Mouse (Mus musculus) heart, postnatal 10 days (tissue): ENCODE measurements at regions not wholly inside any gene's neighbourhood (a gene's known extent, or its start where the extent isn't known, plus 50 kb on each side); places are given as distances from the start of the nearest gene placed in this dataset.
A peak's percentile ranks its signal among the peaks of the same experiment; 100 is the strongest.

Experiments
- DNase-seq, 2 experiments: peaks; one replicate each; pipeline ENCODE4 v3.0.0; 2021
- intact Hi-C: fragments of 180-260 bp; cut with DNase I; formaldehyde crosslinking; loops from one replicate; pipeline ENCODE4 v1.15.1; 2025

- peak; percentile 60 to 64 for DNase-seq
- intact Hi-C loops, result loop anchor here (5.0 kb wide), 4 partner anchors 42 to 157 kb away; partner anchors contain the start of gene Tle3
Measured at GRCm38 (mm10) chr9:61214943-61215342, 157.2 kb upstream of the Tle3 start.

DNA sequence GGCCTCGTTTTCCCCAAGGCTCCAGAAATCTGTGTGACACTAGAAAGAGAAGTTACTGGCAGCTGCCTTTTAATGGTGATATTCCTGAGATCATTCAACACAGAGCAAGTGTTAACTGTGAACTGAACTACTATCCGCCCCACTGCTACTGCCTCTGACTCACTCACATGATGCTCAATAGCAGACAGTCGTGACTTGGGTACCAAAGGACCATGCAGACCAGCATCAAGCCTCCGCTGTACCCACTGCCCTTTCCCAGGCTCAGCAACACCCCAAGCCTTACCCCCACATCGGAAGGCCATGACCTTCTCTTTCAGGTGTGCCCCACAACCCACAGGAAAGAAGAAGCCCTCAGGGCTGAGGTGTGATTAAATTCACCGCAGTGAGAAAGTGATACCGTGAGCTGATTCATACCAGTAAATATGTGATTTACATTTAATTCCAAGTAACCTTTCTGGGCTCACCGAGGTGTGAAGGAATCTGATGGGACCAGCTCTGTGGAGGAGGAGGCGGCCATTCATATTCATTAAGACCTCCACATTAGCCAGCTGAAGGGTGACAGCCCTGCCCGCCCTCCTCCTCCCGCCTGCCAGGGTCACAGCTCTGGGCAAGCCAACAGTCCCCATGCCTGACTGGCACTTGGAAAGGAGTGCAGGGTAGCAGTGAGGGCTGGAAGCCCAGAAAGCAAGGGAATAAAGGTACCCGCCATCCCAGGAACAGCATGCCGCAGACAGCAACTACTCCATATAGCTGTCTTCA is 156.0 kb upstream of the Tle3 start:
- intact Hi-C loops, result loop anchor here (5.0 kb wide), 4 partner anchors 41 to 156 kb away; partner anchors contain the start of gene Tle3
- no peak for DNase-seq

DNA sequence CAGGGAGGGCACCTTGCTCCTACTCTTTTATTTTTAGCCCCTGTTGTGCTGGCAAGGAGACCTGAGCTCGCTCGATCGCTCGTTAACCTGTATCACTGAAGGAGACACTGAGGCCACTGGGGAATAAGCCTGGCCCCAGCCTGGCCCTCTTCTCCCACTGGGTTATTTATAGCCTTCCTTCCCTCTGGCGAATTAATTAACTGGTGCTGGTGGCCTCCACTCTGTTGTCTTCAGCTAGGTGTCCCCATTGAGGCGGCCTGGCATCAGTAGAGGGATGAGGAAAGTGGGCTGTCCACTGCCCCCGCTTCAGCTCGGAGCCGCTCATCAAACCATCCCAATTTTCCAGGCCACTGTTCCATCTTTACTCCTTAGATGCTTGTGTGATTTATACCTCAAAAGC is 152.1 kb upstream of the Tle3 start:
- intact Hi-C loops, result no loop called here
- DNase-seq, result peak; percentile 21 to 33

- DNase-seq, result no peak
- intact Hi-C loops, result loop anchor here (1.0 kb wide), 1 partner anchor 36 kb away; no protein-coding TSS in a partner anchor
Measured at GRCm38 (mm10) chr9:61222212-61223003, 149.8 kb upstream of the Tle3 start.

DNA sequence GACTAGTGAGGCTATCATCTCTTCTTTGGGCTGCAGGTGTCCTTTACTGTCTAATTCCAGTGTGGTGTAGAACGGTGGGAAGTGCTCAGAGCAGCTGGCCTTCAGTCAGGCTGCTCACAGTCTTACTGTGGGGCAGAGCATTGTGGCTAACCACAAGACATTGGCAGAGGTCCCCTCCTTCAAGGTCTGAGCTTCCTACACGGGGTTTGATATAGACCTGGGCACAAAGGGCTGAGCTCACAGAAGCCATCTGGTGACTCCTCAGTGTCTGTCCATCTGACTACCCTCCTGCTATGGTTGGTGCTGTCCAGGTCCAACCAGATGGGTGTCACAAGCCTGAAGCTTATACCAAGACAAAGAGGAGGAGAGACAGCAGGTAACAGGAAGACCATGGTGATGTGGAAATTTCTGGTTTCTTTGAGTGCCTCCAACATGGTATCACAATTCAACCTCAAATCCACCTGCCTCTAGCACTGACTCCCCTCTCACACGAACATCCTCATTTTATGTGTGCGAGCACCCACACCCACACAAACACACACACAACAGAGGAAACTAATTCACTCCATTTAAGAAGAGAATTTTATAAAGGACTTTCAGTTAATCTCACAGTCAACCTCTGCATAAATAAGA is 147.0 kb upstream of the Tle3 start:
- intact Hi-C loops, result no loop called here

DNA sequence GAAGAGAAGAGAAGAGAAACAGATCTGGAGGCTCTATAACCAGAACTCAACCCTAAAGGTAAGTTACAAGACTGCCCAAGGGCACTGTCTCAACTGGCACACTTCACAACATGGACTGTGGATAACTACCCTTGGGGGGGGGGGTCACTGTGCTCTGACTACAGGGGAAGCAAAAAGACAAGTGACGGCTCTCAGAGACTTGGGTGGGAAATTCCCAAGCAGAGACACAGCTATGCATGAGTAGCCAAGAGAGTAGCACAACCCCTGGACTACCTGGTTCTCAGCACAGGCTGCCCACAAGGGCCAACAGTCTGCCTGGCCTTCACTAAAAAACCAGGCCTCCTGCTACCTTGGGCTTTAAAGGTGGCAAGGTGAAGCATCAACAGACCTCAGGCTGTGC is 146.3 kb upstream of the Tle3 start:
- intact Hi-C loops, result no loop called here

More for the DNA sequence above, 147.0 kb upstream of the Tle3 start:
- no peak for DNase-seq

DNA sequence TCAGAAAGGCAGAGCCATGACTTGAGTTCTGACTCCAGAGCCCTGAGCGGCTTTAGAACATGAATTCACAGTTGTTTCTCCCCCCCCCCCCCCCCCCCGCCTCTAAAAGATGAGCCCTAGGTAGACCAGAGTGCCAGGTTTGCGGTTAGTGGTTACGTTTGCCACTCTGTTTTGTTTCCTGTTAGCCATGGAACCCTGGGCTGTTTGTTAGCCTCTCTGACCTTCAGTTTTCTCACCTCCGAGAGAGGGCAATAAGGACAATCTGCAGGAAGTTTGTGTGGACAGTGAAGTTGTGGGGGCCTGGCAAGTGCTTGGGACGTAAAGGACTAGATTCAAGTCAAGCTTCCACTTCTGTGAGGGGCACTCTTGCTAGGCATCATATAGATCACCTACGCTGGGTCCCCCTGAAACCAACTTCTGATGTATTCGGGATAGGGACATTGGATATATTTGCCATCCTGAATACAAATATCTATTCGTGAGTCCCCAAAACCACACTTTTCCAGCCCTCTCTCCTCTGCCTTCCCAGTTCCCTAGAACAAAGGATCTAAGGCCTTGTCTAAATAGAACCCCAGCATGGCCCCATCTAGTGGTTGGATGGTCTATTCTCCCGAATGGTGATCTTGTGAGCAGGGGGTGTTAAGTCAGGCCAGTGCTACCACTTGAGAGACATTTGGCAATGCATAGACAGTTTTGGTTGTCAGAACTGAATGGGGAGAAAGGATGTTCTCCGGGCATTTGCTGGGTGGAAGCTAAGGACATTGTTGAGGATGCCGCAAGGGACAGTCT is 145.4 kb upstream of the Tle3 start:
- peak; percentile 21 to 27 for DNase-seq
- intact Hi-C loops, result no loop called here

More for the DNA sequence above, 146.3 kb upstream of the Tle3 start:
- no peak for DNase-seq

DNA sequence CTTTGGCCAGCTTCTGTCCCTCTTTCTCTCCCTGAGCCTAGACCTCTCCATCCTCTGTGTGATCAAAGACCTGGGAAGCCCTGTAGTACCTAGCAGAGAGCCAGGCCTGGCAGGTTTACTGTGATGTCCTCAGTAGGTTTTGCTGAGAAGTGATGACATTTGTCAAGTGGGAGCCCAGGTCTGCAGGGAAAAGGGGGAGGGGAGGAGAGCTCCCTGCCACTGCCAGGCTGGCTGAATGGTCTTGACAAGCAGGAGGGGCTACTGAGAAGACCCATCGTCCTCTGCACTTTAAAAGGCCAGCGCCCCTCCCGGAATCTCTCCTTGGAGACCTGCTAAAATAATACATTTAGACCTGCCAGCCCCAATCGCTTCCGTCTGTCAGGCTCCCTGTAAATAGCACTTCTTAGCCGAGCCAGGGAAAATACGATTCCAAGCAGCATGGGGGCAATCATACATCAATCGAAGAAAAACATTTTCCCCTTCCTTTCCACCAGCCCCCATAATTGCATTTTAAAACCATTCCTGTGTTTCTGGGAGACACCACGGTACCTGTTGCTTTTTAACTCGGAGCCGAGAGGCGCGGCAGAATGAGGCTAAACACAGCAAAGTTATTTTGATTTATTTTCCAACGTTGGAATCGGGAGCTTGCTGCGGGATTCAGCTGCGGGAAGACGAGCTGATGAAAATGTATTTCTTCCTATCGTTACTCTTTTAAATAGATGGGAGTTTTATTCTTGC is 144.5 kb upstream of the Tle3 start:
- DNase-seq, result no peak
- intact Hi-C loops, result no loop called here

GRCm38 (mm10) chr9:61228230-61228631 is 143.9 kb upstream of the Tle3 start:
- intact Hi-C loops, result no loop called here
- DNase-seq, result no peak

- DNase-seq, result peak in 1 of 2 experiments; percentile 15
- intact Hi-C loops, result no loop called here
Measured at GRCm38 (mm10) chr9:61230306-61230705, 141.9 kb upstream of the Tle3 start.

GRCm38 (mm10) chr9:61232630-61233029 is 139.5 kb upstream of the Tle3 start:
- intact Hi-C loops, result no loop called here
- no peak for DNase-seq

- intact Hi-C loops, result no loop called here
- no peak for DNase-seq
Measured at GRCm38 (mm10) chr9:61233251-61233650, 138.9 kb upstream of the Tle3 start.

GRCm38 (mm10) chr9:61235653-61236610 is 136.2 kb upstream of the Tle3 start:
- intact Hi-C loops, result no loop called here
- DNase-seq, result no peak

DNA sequence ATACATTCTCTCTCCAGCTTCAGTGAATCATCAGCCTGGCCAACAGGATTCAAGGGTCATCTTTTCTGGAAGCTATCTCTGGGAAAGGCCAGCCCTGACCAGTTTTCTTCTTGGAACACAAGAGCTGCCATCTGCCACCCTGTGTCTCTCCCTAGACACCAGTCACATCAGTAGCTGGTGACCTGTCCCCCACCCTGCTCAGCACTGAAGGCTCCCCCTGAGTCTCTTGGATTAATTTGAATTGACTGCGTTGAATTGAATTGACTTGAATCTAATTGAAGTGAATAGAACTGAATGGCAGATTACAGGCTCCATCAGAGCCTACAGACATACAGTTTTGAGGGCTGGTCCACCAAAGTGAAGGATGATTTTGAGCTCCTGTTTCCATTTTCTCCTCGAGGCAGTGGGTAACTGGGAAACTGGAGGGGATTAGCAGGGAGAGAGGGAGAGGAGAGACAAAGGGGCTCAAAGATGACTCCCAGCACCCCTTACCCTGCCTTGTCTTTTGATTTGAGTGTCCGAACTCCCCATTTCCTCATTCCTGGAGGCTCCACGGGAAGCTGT is 133.4 kb upstream of the Tle3 start:
- no peak for DNase-seq
- intact Hi-C loops, result no loop called here

DNA sequence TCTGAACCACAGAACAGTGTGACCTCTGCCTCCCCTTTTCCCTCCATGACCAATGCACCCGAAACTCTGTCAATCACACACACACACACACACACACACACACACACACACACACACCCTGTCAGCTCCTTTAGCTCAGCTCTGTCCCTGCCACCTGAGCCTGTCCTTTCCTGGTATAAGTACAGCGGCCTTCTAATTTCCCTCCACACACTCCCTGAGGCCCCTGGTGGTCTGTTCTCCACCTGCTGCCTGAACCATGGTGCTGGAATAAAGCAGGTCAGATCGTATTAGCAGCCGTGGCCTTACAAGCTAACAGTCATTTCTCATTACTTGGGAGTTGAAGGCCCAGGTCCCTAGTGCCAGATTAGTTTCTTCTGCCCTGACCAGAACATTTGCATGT is 132.8 kb upstream of the Tle3 start:
- intact Hi-C loops, result no loop called here
- no peak for DNase-seq

DNA sequence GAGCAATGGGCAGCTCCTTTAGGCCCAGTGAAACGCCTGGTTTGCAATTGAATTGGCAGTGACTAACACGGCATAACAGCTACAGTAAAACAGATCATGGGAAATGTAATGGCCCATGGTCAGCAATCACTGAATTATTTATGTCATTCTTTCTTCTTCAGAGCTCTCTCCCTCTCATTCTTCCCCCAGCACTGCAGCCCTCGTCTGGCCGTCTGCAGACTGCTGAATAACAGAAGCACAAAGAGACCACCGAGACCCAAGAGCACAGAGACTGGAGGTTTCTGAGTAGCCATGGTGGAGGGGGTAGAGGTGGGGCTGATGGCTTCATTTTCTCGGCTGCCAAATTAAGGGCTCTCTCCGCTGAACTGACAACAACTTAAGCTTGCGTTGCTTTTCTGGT is 130.7 kb upstream of the Tle3 start:
- DNase-seq, result no peak
- intact Hi-C loops, result no loop called here

DNA sequence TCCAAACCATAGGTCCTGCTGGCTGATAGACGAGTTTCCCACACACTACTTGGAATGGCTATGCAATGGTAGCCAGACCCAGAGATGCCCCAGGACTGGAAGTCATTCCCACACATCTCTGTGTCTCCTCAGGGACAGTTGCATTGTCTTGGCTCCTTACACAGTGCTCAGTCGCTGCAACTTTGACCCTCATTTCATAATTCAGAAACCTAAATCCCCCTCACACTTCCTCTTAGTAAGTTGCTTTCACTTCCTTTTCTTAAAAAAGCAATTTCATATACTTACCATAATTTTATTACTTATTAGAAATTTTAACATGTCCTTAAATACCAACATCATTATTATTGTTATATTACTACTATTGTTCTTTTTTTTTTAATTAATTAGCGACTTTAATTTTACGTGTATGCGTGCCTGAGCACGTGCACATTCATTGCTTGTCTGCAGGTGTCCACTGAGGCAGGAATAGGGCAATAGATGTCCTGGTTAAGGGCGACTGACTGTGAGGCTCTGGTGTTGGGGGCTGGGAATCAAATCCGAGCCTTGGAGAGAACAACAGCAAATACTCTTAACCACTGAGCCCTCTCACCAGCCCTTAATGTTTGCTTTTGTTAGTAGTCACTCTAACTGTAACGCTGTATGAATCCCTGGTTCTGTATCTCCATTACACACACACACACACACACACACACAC is 129.9 kb upstream of the Tle3 start:
- intact Hi-C loops, result no loop called here
- no peak for DNase-seq

DNA sequence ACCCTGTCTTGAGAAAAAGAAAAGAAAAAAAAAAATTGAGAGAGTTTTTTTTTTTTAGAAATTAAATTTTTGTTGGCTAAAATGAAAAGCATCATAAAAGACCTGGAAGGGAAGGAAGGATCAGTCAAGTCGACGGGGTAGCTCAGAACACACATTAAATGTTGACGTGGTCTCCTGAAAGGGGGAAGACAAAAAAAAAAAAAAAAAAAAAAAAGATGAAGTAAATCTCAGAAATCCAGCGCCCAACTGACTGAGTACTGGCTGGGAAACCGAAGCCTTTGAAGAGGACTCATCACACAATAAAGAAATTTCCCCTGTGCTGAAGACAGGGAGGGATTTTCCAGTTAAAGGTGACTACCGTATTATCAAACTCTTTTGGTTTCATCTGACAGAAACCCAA is 128.9 kb upstream of the Tle3 start:
- no peak for DNase-seq
- intact Hi-C loops, result no loop called here
